Mouse (Mus musculus) brain, embryonic 14.5 days (tissue): ENCODE data around the gene Dpf1. TPM values are rescaled to one million over a fixed set of nuclear protein-coding genes. Genes with fewer than 3 reads are reported as not detected.

ENCODE experiments used
- DNase-seq: peaks from one replicate; pipeline ENCODE4 v3.0.0-alpha.2; 2011; ENCODE audit warnings: low read depth
- CTCF ChIP-seq: fragments of 200-500 bp; IDR thresholded peaks from 2 replicates; pipeline ENCODE4 v1.5.1; 2012; ENCODE audit warnings: inconsistent platforms, mild to moderate bottlenecking, moderate library complexity, borderline replicate concordance; ENCODE audit not compliant: insufficient read depth, insufficient read length; ENCODE audit errors: extremely low read depth
- POLR2A ChIP-seq: fragments of 200-500 bp; IDR thresholded peaks from 2 replicates; pipeline ENCODE4 v1.6.1; 2012; ENCODE audit warnings: mild to moderate bottlenecking, inconsistent platforms, borderline replicate concordance; ENCODE audit not compliant: poor library complexity, insufficient read depth, insufficient read length, severe bottlenecking; ENCODE audit errors: extremely low read depth
- polyA plus RNA-seq: library from polyadenylated mRNA; depleted of rRNA; stranded (reverse); fragments of >200 nt; gene quantifications from 2 replicates; pipeline ENCODE4 v1.2.3, GENCODE M21; 2012; rRNA removed

Dpf1 gene
- 111 and 157 TPM in 2 replicates for polyA plus RNA-seq

DNA sequence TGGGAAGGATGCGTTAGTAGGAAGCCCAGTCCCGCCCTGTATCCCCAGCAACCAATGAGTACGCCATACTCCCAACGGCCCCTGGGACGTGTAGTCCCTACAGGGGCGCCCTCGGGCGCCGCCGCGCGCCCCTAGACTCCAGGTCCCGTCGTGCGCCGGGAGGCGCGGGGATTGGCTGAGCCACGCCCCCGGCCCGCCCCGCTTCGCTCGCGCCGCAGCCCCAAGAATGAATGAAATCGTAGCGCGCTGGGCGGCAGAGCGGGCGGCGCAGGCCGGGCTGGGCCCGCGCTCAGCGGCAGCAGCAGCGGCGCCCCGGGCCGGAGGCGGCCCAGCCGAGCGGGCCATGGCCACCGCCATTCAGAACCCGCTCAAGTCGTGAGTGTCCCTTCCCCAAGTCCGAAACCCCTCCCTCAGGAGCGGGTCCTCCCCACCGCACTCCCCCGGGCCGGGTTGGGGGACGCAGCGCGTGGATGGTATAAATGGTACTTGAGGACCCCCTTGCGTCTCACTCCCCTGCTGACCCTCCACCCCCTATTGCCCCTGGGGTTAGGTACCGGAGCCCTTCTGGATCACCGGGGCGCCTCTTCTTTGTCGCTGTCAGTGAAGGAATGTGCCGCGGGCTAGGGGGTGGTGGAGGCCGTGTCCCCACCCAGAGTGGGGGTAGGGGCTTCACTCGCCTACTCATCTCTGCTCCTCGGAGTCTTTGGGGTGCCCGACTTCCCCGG is at the start of gene Dpf1:
Dpf1 (plus strand) TSS at position 214 of the 725 bp plus-strand sequence.
- peak; percentile 98 for DNase-seq
- TF ChIP-seq CTCF (peak; percentile 7; the same call in 1 of the 2 replicates), POLR2A (peak; percentile 88)

DNA sequence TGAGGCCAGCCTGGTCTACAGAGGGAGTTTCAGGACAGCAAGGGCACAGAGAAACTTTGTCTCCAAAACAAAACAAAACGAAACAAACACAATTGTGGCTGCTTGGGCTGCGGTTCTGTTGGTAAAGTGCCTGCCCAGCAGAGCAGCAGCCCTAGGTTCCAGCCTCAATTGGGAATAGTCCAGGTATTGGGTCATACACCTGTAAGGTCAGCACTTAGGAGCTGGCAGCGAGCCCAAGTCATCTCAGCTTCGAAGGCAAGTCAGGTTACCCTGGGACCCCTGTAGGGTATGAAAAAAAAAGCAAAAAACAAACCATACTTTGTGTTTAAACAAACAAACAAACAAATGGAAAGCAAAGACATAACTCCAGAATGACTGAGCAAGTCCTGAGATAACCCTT is 47.9 kb upstream of the Dpf1 start:
- TF ChIP-seq CTCF = no peak
- no peak for TF ChIP-seq POLR2A
- DNase-seq = no peak

DNA sequence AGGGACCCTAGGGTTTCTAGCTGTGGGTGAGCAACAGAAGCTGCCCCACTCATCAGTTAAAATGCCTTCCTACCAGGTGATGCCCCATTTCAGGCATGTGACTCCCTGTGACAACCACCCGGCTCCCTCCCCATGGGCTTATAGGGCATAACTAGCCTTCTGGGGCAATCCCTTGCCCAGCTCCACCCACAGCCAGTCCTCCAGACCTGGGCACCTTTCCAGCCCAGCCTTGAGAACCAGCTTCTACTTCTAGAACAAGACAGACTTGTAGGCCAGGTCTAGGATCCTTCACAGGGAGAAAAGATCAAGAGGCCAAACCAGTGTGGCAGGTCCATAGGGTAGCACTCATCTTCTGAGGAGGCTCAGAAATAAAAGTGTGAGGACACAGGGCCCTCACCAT is 46.4 kb upstream of the Dpf1 start:
- TF ChIP-seq POLR2A = no peak
- TF ChIP-seq CTCF = no peak
- DNase-seq = no peak

DNA sequence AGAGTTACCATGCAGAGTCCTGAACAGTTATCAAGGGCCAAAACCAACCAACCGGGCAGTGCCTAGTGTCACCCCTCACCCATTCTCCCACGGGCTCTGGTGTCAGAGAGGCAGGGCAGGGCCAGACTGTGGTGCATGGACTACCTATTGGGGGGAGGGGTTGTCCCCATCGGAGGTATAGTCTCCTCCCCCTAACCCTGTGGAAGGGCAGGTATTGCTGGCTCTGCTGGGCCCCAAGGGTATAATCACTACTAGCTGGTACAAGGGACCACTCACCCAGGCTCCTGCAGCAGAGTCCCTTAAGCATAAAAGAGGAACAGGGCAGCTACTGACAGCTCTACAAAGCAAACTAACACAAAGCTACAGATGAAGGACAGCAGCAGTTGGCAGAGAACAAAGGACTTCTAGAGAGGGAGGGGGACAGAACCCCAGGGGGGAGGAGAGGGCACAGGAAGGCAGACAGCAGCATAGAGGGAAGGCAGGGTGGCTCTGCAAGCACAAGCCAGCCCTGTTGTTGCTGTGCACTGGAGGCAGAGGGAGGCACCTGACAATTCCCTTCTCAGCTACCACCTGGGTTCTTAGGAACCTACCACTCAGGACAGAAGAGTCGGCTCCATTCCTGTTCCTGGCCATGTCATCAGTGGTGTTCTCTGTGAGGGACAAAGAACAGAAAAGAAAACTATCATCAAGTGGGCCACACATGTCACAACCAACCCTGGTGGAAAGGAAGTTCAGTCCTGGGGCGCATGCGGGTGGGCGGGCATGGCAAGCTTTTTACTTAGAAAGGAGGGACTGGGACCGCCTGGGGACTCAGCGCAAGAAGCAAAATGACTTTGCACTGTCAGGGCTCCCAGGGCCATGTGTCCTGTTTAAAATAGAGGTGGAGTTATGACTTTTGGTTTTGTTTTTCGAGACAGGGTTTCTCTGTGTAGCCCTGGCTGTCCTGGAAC is 43.7 kb upstream of the Dpf1 start:
- DNase-seq = peak; percentile 70
- TF ChIP-seq CTCF = no peak
- TF ChIP-seq POLR2A = no peak

DNA sequence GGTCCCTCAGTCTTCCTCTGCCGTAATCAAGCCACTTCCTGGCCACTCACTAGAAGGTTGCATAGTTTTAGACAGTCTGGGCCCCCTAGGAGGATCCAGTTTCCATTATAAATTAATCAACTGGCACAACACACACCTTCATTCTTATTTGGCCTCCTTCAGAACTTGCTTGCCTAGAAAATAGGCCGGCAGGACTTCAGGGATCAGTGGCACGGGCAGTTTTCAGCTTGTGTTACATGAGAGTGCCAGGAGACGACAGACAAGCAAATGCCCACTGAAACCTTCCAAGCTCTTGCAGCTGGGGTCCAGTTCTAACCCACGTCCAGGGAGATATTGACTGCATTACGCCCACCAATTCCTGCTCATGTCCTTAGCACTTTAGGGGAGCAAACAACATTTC is 41.6 kb upstream of the Dpf1 start:
- TF ChIP-seq CTCF = no peak
- no peak for TF ChIP-seq POLR2A
- no peak for DNase-seq

DNA sequence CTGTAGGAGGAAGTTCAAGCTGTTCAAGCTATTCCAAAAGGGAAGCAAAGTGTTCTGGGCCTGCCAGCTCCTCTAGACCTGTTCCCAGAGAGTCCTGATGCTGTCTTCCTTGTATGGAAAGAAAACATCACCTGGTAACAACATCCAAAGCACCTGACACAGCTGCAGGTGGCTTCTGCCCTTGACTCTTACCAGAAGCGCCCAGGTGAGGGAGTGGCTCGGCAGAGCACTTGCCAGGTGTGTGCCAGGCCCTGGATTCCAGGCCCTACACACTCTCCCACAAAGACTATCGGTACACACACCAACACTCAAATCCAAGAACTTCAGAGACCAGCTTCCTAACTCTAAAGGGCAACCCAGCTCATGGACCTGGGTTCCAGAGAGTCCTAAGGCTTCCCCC is 39.9 kb upstream of the Dpf1 start:
- DNase-seq = no peak
- TF ChIP-seq POLR2A (no peak), CTCF (no peak)

DNA sequence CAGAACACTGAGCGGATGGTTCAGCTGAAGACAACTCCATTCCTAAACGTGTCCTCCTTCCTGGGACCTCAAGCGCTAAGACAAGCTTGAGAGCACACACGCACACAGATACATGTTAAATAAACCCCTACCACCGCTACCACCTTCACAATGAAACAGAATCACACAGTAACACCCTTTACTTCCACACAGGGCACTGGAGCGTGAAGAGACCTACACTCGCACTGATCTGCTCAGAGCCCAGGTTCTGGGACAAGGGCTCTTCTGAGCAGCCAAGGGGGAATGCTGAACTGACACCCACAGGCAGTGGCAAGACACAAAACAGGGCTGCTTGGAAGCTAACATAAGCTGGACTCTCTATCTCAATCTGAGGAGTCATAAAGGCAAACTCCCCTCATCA is 38.1 kb upstream of the Dpf1 start:
- DNase-seq = no peak
- TF ChIP-seq POLR2A (no peak), CTCF (no peak)

DNA sequence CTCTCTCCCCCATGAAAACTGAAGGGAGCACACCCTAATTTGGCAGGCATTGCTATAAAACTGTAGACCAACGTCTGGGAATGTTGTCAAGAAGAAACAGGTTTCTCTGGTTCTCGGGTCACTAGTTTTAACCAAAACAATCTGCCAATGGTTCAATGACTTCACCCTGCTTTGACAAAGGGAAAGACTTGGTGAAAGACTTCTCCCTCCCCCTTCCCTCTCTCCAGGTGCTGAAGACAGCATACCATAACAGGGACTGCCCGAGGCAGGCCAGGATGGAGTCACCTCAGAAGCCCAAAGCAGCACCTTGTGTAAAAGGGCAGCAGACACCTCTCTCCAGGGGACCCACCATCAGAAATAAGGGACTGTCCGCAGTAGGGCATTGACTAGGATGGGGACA is 36.8 kb upstream of the Dpf1 start:
- no peak for DNase-seq
- TF ChIP-seq POLR2A (no peak), CTCF (no peak)

DNA sequence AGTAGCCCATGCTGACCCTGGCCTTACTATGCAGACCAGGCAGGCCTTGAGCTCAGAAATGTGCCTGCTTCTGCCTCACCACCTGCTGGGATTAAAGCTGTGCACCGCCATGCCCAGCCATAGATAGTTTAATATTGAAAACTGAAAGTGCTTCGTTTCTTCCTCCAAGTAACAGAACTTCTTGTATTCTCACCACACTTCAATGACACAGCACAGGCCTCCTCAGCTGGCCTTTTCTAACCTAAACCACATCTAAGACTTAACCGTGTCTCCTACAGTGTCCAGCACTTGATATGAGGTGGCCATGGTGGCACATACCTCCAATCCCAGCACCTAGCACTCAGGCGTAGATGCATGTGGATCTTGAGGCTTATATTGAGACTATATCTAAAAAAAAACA is 33.3 kb upstream of the Dpf1 start:
- no peak for DNase-seq
- TF ChIP-seq POLR2A (no peak), CTCF (no peak)

DNA sequence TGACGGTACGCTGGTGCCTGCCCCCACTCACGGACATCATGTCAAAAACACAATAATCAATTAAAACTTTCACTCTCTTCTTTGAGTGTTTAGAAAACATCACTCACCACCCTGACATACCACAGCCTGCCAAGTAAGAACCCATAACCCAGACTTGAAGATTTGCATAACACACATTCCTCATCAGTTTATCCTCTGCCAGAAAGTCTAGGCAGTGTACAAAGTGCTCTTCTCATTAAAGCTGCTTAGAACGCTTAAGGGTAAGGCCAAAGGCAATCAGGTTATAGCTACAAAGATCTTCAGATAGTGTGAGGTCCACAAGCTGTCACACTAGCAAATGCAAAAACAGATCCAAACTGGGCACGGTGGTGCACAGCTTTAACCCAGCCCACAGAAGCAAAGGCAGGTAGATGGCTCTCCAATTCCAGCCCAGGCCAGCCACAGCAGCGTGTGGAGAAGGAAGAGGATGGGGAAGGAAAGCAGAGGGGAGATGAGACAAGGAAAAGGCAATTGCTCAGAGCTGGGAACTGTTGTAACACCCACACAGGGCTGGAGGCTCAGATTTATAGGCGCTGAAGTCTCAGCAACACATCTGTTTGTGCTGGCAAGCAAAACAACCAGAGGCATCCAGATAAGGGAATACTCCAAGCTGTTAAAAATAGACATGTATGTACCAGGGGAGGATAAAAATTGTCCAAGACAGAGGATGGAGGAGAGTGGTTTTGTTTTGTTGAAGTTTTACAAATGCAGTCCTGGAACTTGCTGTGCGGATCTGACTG is 31.9 kb upstream of the Dpf1 start:
- DNase-seq = no peak
- no peak for TF ChIP-seq POLR2A
- no peak for TF ChIP-seq CTCF

DNA sequence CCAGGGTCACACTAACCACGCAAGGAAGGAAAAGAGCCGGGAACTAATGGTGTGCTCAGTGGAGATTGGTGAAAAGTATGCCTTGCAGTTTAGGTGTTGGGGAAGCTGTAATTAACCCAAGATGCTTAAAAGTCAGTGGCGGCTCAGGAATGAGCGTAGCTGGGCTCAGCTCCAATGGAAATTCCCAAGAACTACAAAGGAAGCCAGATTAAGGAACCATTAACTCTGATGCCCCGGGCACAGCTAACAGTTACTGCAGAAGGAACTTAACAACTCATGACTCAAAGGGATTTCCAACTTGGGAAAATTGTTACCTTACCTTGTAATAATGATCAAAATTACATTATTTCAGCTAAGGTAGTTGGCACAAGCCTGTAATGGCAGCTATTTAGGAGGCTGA is 27.0 kb upstream of the Dpf1 start:
- DNase-seq = no peak
- no peak for TF ChIP-seq CTCF
- TF ChIP-seq POLR2A = no peak
